Mouse (Mus musculus) megakaryocyte progenitor cell, adult 5-6 weeks (primary cell): ENCODE measurements around the gene Rap2a. TPM values are rescaled to one million over a fixed set of nuclear protein-coding genes. Genes with fewer than 3 reads are reported as not detected.

Source experiments
- ATAC-seq: replicated peaks from 2 replicates; pipeline ENCODE4 v1.8.0; 2016; ENCODE audit warnings: mild to moderate bottlenecking, moderate TSS enrichment, inconsistent platforms; ENCODE audit not compliant: poor library complexity
- total RNA-seq, 2 experiments: library from RNA; stranded (forward) in 1 of 2; stranded (reverse) in 1 of 2; fragments of 157-497, 149-512 nt in 1 of 2; fragments of 200-1000 nt in 1 of 2; gene quantifications; 2 replicates each; pipeline versions ENCODE4 v1.2.3 to v1.2.4; 2015 to 2017

Gene Rap2a
- total RNA-seq, 2 experiments from 2014 or later: 5.5 to 7.3 TPM

DNA sequence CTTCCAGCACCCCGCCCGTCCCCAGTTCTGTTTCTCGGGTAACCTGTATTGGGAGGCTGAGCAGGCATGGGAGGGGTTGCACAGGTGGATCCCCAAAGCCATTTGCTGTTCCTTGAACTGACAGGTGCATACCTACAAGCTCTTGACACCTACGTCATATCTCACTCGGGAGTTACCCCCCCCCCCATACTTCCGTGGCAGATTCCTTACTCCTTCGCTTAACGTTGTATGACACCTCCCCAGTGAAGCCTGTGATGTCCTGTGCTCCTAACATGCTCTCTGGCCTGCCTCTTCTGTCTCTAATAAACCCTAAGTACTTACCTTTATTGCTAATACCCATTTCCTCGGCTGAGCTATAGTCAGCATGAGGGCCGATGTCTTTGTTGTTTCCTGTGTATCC, 20.9 kb downstream of the Rap2a start:
- ATAC-seq: no peak

GRCm38 (mm10) chr14:120499601-120500000, 21.4 kb downstream of the Rap2a start:
- no peak for ATAC-seq

- ATAC-seq: no peak
These were observed 21.8 kb downstream of the Rap2a start for GRCm38 (mm10) chr14:120500021-120500560.

GRCm38 (mm10) chr14:120500791-120501190, 22.5 kb downstream of the Rap2a start:
- no peak for ATAC-seq

- no peak for ATAC-seq
These were observed 25.4 kb downstream of the Rap2a start for GRCm38 (mm10) chr14:120503641-120504040.

DNA sequence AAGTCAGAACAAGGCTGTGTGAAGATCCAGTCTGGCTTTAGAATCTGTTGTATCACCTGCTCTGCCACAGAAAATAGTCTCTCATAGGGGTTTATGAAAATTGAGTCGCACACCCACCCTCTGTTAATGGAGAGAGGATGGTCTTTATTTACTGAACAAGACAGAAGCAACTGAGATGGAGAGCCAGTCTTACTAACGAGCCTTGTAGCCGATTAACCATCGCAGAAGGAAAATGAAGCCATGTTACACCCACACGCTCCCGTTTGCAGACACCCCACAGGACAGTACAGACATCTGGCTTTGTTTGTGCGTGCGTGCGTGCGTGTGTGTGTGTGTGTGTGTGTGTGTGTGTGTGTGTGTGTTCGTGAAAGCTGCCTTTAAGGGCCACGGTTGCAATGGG, 26.2 kb downstream of the Rap2a start:
- ATAC-seq: no peak

DNA sequence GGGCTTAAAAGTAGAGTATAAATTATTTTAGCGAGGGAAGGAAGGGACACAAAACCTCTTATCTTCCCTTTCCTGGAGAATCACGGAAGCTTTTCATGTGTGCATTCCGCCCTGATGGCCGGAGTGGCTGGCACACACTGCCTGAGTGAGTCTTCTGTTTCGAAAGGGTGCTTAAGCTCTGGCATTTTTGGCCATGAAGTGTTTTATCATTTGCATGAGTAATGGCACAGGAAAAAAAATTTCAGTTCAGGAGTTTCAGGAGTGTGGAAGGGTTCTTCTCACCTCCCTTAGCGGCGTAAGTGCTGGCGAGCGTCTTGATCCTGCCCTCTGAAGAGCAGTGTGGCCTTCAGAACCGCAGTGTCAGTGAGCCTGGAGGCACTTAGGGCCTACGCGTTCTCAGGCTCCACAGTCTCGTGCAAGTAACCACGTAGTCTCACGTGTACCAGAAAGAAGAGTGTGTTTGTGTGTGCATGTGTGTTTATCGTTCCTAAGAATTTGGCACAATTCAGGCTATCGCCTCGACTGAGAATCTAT, 26.8 kb downstream of the Rap2a start:
- ATAC-seq: no peak

GRCm38 (mm10) chr14:120505918-120506317, 27.7 kb downstream of the Rap2a start:
- no peak for ATAC-seq

DNA sequence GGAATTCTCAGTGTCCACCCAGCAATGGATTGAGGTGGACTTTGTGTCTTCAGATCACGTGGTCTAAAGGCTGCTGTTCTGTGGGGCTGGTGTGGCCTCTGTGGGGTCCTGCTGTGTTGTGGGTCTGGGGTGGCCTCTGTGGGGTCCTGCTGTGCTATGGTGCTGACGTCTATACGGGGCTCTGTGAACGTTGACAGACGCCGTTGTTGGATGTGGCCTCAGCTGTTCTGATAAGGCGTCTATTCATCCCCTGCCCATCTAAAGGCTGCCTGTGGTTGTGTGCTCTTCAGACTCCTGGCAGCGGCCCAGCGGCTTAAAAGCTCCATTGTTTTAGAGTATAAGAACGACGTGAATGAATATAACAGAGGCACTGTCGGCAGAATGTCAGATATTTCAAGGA, 29.3 kb downstream of the Rap2a start:
- ATAC-seq: peak; percentile 51

DNA sequence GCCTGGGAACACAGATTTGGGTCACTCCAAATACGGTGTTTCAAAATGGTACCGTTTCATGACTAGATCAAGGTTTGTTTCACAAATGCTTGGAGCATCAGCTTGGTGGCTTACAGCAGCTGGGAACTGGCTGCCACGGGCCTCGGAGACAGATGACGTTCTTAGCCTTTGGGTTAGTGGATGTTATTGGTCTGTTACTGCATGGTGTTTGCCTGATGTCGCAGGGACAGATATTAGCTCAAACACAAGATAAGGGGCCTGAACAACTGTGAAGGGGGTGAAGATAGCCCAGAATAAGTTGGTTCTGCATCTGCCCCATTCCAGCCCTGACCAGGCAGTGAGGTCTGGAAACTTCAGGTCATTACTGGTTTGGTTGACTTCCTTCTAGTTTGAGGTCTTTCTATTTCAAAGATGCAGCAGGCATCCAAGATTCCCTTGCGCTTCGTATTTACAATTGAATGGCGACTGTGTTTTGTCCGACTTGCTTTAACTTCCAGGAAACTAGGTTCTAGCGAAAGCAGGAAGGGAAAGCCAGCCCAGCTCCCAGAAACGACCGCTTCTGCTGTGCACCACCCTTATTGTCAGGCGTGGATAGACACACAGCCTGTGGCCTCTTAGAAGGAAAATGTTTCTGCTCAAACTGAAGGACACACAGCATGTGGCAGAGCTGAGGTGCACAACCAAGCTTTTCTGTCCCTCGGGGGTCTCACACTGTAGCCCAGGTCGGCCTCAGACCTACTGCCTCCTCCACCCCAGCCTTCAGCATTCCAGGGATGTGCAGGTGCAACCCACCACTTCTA, 30.5 kb downstream of the Rap2a start:
- ATAC-seq: peak; percentile 46

DNA sequence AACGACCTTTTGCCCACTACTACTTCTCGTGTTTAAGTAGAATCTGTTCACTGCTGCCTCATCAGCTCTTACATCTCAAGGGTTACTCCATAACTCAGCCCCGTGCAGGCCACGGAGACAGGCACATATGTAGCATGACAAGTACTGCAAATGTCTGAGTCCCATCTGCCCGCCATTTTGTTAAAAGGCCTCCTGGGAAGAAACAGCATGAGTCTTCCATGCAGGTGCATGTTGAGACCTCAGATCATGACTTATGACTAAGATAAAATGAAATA, 31.1 kb downstream of the Rap2a start:
- ATAC-seq: no peak

GRCm38 (mm10) chr14:120511821-120512220, 33.6 kb downstream of the Rap2a start:
- ATAC-seq: peak; percentile 52

DNA sequence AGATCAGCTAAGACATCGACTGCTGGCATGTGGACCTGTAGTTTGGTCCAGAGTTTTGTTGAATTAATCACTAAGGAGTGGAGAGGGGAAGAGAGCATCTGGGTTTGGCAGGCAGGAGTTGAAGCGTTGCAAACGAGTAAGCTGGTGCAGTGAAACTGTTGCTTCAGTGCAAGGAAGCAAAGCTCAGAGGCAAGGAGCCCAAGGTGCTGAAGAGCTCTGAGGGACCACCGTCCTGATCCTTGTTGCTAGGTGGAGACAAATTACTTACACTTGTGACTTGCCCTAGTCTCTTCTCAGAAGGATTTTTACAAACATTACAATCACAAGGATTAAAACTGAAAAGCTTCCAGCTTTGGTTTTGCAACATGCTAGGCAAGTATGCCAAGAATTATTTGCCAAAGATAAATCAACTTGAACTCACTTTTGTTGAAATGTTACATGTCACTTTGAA, 36.6 kb downstream of the Rap2a start:
- ATAC-seq: no peak

GRCm38 (mm10) chr14:120515376-120515775, 37.1 kb downstream of the Rap2a start:
- no peak for ATAC-seq

- ATAC-seq: no peak
These were observed 40.5 kb downstream of the Rap2a start for GRCm38 (mm10) chr14:120518706-120519105.

DNA sequence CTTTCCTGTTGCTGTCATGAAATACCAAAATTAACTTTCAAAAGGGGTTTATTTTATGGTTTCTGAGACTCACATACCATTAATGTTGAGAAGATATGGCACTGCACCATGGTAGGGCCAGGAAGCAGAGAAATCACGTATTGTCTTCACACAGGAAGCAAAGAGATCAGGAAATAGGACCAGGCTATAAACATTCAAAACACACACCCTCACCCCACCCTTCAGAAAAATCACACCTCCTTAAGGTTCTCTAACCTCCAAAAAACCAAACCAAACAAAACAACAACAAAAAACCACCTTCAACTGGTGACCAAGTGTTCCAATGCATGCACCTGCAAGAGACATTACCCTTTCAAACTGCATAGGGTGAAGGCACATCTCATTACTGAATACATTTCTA, 41.7 kb downstream of the Rap2a start:
- no peak for ATAC-seq

DNA sequence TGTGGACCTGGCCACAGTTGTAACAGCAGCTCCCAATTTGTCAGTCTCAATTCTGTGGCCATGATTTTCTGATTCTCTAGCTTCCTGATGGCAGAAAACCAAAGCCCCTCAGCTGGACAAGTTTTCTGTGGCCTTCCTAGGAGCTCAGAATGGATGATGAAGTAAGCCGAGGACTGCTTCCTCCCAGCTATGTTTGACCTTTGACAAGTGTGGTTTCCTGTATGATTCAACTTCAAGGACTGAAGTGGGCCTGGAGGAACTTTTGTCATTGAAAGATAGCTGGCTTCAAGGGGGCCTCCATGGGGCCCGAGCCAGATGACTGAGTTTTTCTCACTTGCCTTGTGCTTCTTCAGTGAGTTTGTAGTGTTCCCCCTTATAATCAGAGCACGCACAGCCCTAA, 42.6 kb downstream of the Rap2a start:
- ATAC-seq: peak; percentile 80

DNA sequence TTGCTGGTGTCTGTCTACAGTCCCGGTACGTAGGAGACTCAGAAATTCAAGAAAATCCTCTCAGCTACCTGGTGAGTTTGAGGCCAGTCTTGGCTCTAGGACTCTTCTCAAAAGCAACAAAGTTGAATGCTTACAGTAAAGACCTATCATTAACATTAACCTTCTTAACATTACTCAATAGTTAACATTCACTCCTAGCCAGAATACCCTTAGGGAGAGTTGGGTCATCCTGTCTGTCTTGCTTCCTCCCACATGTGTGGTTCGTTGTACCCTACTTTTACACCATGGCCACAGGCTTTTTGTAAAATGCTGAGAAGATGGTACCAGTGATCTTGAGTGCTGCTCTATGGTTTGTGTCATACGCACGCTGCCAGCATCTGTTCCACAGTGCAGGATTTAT, 45.1 kb downstream of the Rap2a start:
- ATAC-seq: no peak

DNA sequence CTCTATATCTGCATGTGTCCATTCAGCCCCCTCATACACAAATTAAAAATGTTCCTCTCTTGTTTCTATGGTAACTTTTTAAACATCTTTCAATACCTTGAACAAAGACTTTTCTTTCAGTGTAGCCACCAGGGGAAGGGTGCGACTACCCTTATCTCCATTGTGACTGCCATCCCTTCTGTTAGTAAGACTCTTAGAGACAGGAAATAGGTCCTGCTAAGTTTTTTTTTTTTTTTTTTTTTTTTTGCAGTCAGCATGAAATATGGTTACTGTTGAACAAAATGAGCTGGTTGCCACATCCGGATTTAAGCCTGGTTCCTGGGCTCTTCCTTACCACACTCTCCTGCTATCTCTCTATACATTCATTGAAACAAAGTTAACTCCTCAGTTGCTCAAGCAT, 47.4 kb downstream of the Rap2a start:
- ATAC-seq: peak; percentile 70

DNA sequence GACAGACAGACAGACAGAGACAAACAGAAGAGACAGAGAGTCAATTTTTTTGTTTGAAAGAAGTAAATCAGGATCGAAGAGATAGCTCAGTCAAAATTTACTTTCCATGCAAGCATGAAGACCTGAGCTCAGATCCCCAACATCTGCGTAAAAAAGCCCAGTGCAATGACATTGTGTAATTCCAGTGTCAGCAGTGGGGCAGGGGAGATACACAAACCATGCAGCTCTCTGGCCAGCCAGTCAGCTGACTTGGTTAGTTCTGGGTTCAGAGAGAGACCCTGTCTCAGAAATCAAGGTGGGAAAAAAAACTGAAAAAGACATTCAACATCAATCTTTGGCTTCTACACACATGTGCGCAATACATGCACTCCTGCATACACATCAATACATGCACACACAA, 55.1 kb downstream of the Rap2a start:
- no peak for ATAC-seq

DNA sequence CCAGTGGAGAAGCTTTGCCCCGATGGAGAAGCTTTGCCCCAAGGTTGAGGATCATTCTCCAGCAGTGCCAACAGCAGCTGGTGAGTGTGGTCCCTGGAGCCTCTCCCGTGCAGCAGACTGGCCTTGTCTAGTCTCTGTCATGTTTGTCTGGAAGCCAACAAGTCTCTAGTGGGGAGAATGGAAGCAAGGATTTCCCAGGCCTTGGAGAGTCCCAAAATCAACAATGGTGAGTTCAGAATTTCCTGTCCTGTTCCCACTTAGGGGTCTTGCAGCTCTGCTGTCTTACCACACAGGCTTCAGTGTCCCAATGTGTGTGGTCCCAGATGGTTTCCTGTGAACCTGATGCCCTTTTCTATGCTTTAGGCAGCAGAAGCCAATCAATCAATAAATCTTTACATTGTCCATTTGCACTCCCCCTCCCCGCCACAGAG, 56.6 kb downstream of the Rap2a start:
- no peak for ATAC-seq

- ATAC-seq: no peak
These were observed 57.2 kb downstream of the Rap2a start for GRCm38 (mm10) chr14:120535446-120535845.

DNA sequence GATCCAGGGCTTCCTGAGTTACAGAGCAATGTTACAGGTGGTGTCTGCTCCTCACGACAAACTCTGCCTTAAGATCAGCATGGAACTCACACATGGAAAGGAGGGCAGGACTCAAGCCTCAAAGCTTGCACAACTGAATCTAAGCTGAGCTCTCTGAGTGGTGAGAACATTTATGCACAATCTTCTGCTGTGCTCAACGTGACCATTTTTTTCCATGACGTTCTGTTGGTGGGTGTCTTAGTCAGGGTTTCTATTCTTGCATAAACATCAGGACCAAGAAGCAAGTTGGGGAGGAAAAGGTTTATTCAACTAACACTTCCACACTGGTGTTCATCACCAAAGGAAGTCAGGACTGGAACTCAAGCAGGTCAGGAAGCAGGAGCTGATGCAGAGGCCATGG, 57.7 kb downstream of the Rap2a start:
- no peak for ATAC-seq
